Mouse (Mus musculus): ENCODE data around the gene Tead3.

Tead3 gene

GRCm38 (mm10) chr17:28350466-28351352 is at the start of gene Tead3:
TSS of gene Tead3 (minus strand) at chr17:28350817.
- peak; percentile 72 for DNase-seq (ENCODE audit: low spot score)

DNA sequence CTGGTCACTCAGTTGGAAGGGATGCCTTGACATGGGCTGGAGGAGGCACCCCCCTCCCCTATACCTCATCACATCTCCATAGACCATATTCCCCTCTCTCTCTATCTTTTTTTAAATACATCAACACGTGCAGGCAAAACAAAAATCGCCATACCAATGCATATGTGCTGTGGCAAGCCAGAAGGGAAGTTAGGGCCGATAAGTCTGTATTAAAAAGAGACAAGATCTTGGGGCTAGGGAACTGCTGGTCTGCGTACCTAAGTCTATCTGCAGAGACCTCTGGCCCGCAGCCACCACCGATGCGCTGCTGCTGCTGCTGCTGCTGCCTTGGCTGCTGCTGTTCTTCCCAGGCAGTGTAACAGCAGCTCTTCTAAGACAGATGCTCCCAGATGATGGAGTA is 44.4 kb upstream of the Tead3 start:
- no peak for DNase-seq (ENCODE audit: low spot score)

- DNase-seq (ENCODE audit: low spot score) = no peak
Observed at GRCm38 (mm10) chr17:28394051-28394765, 43.6 kb upstream of the Tead3 start.

- DNase-seq (ENCODE audit: low spot score) = no peak
Observed at GRCm38 (mm10) chr17:28391568-28392432, 41.2 kb upstream of the Tead3 start.

DNA sequence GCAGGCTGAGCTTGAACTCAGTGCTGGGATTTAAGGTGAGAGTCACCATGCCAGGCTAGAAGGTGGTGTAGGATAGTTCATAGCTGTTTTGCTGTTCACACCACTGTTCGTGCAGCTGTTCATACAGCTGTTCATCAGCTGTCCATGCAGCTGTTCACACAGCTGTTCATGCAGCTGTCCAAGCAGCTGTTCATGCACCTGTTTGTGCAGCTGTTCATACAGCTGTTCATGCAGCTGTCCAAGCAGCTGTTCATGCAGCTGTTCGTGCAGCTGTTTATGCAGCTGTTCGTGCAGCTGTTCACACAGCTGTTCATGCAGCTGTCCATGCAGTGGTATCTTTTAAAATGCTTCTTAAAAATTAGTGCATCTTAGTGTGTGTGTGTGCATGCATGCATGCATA is 37.9 kb upstream of the Tead3 start:
- no peak for DNase-seq (ENCODE audit: low spot score)

DNA sequence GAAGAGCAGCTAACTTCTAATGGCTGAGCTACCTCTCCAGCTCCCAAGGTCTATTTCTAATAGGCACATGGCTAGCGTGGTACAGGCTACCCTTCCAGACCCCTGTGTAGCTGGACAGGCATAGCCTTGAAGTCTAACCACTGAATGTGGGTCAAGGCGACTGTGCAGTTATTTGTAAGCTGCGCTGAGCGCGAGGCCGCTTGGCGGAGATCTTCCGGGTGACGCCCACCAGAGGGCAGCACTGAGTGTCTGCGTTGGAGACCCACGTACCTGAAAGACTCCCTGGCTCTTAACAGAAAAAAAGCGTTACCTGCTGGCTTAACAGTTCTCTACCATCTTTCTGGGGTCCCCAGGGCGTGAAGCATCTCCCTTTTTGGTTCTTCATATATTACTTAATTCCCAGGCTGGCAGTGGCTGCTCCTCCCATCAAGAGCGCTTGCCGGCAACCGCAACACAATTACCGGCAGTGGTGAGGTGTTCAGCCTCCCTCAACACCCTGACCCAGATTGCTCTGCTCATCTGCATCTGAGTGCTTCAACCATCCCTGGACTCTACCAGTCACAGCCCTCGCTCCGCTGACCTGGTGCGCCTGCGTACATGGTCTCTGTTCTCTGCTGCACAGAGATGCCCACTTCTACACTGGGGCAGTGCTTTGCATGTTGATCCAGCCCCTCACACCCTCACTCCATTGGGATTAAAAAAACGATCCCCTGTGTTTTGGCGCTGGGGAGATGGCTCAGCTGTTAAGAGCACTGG is 35.7 kb upstream of the Tead3 start:
- DNase-seq (ENCODE audit: low spot score) = peak; percentile 76

DNA sequence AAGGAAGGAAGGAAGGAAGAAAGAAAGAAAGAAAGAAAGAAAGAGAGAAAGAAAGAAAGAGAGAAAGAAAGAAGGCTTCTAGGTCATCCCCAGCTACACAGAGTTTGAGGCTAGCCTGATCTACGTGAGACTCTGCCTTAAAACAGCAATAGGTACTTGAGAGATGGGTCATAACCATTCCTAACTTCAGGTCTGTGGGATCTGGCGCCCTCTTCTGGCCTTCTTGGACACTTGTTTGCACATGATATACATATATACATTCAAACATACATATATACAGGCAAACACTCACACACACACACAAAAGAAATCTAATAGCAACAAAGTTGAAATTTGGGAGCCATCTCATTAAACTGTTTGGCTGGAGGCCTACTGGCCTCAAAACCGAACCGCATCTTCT is 33.7 kb upstream of the Tead3 start:
- DNase-seq (ENCODE audit: low spot score) = no peak

DNA sequence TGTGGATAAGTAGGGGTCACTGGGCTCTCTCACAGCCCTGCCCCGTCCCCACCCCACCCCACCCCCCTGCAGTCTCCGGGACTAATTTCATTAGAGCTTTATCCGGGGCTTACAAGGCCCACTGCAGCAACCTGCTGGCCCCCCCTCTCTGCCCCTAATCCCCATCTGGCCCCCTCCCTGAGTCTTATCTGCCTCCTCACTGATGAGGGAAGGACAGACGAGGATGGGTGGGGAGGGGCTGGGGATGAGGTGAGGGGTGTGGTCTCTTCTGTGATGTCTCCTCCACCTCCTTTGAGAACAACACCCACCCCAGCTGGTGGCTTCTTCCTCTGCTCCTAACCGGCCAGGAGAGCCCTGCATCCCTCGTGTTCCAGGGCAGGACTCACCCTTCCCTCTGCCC is 29.6 kb upstream of the Tead3 start:
- DNase-seq (ENCODE audit: low spot score) = no peak

- DNase-seq (ENCODE audit: low spot score) = no peak
Observed at GRCm38 (mm10) chr17:28375592-28376061, 25.0 kb upstream of the Tead3 start.

- DNase-seq (ENCODE audit: low spot score) = no peak
Observed at GRCm38 (mm10) chr17:28374494-28374893, 23.9 kb upstream of the Tead3 start.

DNA sequence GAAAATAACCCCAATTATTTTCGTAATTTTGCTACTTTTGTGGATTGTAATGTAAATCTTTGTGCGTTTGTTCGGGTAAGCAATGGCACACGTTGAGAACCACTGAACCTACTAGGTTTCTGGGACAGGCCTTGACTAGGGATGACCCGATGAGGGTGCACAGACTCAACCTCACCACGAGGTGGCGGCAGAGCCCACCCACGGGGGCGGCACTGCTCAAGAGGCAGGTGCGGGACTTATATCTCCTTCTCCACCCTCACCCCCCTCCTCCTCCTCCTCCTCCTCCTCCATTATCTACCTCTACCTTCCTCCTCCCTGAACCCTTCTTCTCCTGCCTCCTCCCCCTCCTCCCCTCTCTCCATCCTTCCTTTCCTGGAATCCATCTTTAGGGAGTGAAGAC is 23.2 kb upstream of the Tead3 start:
- peak; percentile 29 for DNase-seq (ENCODE audit: low spot score)

GRCm38 (mm10) chr17:28371941-28372340 is 21.3 kb upstream of the Tead3 start:
- no peak for DNase-seq (ENCODE audit: low spot score)

DNA sequence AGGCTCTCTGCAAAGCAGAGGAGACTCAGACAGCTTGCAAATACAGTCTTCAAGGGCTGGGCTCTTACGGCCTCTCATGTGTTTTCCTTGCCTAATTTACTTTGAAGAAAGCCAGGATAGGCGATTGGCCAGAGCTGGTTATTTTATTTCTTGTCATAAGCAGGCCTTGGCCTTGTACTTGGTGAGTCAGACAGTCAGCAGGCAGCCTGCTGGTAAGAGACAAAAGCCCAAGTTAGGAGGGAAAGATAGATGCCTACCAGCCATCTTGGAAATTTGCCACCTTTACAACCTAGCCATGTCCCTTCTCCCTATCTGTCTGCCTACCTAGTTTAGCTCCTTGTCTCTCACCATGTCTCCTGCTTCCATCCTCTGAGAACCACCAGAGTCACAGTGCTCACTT is 20.7 kb upstream of the Tead3 start:
- no peak for DNase-seq (ENCODE audit: low spot score)

GRCm38 (mm10) chr17:28369056-28369455 is 18.4 kb upstream of the Tead3 start:
- no peak for DNase-seq (ENCODE audit: low spot score)

DNA sequence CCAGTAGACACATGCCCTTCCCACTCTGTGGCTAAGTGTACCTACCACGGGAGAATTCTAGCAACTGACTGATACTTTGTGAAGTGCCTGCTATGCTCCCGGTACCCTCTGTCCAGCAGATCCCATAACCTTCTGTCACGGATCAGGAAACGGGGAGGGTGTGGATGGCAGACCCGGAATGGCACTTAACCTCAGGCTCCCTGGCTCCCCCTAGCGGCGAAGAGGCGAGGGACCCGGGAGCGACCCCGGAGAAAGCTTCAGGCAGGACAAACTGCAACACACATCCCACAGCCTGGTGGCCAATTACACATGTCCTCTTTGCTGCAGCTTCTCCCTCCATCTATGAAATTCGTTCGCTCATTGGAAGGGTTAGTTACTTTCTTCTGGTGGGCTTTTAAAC is 17.8 kb upstream of the Tead3 start:
- DNase-seq (ENCODE audit: low spot score) = peak; percentile 87

- DNase-seq (ENCODE audit: low spot score) = no peak
Observed at GRCm38 (mm10) chr17:28365122-28365521, 14.5 kb upstream of the Tead3 start, which contains the start of gene Tulp1. TSS of gene Tulp1 (minus strand) at chr17:28365222.

GRCm38 (mm10) chr17:28363507-28363906 is 12.9 kb upstream of the Tead3 start:
- DNase-seq (ENCODE audit: low spot score) = no peak

- DNase-seq (ENCODE audit: low spot score) = no peak
Observed at GRCm38 (mm10) chr17:28362653-28363292, 12.2 kb upstream of the Tead3 start.

- no peak for DNase-seq (ENCODE audit: low spot score)
Observed at GRCm38 (mm10) chr17:28361921-28362652, 11.5 kb upstream of the Tead3 start.
